Mouse (Mus musculus): Measurements from ENCODE around the gene Serp2. TPM values are rescaled to one million over a fixed set of nuclear protein-coding genes. Genes with fewer than 3 reads are reported as not detected.

Serp2 gene
- polyA plus RNA-seq (2017; shearing (Covaris generic)), result 3.7 TPM

GRCm38 (mm10) chr14:76556852-76557208 lies at the start of gene Serp2:
TSS of gene Serp2 (minus strand) at chr14:76556889.

Other genes starting within 250 kb of the Serp2 start
- 7.7 TPM for gene Tsc22d1, start 141.9 kb downstream of the Serp2 start, polyA plus RNA-seq (2017; shearing (Covaris generic))